Mouse (Mus musculus) embryonic facial prominence, embryonic 13.5 days (tissue): Measurements from ENCODE around the gene Nudt5. TPM values are rescaled to one million over a fixed set of nuclear protein-coding genes. Genes with fewer than 3 reads are reported as not detected.
"Not testable (repeated sequence)": the region's sequence is repeated elsewhere in the genome, so short reads cannot be mapped to it uniquely, and the experiment has no call there.

Experiments used
- ATAC-seq: fragments of 200-750 bp; cut with Nextera tagmentation; 2 replicates; pipeline ENCODE4 v1.8.0; 2017; ENCODE audit warnings: low read depth; ENCODE audit not compliant: insufficient number of reproducible peaks, insufficient read depth, low FRiP score, low TSS enrichment
- H3K27ac ChIP-seq: fragments of 300-500 bp; sonication (generic); 2 replicates; pipeline ENCODE4 v1.5.1; 2015; ENCODE audit warnings: moderate library complexity, mild to moderate bottlenecking, inconsistent platforms
- H3K27me3 ChIP-seq: fragments of 300-500 bp; sonication (generic); 2 replicates; pipeline ENCODE4 v1.6.1; 2015; ENCODE audit warnings: mild to moderate bottlenecking, inconsistent platforms
- H3K36me3 ChIP-seq: fragments of 300-500 bp; sonication (generic); 2 replicates; pipeline ENCODE4 v1.6.1; 2015; ENCODE audit warnings: mild to moderate bottlenecking, inconsistent platforms
- H3K4me1 ChIP-seq: fragments of 300-500 bp; sonication (generic); 2 replicates; pipeline ENCODE4 v1.6.1; 2015; ENCODE audit warnings: inconsistent platforms
- H3K4me2 ChIP-seq: fragments of 300-500 bp; sonication (generic); 2 replicates; pipeline ENCODE4 v1.6.1; 2015; ENCODE audit warnings: moderate library complexity, mild to moderate bottlenecking, inconsistent platforms
- H3K4me3 ChIP-seq: fragments of 300-500 bp; sonication (generic); 2 replicates; pipeline ENCODE4 v1.5.1; 2015; ENCODE audit warnings: mild to moderate bottlenecking, inconsistent platforms
- H3K9ac ChIP-seq: fragments of 300-500 bp; sonication (generic); 2 replicates; pipeline ENCODE4 v1.6.1; 2015; ENCODE audit warnings: mild to moderate bottlenecking, inconsistent platforms
- H3K9me3 ChIP-seq: fragments of 300-500 bp; sonication (generic); 2 replicates; pipeline ENCODE4 v1.6.1; 2016; ENCODE audit warnings: inconsistent platforms
- WGBS: fragments of 180-500 bp; shearing (Covaris S2); methylation state at CpG from one replicate; pipeline ENCODE4 v1.1.7; 2015; ENCODE audit warnings: mixed read lengths; 5-methylcytosine and 5-hydroxymethylcytosine counted together
- polyA plus RNA-seq: library from polyadenylated mRNA; unstranded; fragments of >200 nt; fragmentation: Nextera tagmentation; extraction: Ambion mirVana; gene quantifications from 2 replicates; pipeline ENCODE4 v1.2.1, GENCODE M21; 2015

The Nudt5 gene
- 78.0 and 83.0 TPM in 2 replicates for polyA plus RNA-seq

DNA sequence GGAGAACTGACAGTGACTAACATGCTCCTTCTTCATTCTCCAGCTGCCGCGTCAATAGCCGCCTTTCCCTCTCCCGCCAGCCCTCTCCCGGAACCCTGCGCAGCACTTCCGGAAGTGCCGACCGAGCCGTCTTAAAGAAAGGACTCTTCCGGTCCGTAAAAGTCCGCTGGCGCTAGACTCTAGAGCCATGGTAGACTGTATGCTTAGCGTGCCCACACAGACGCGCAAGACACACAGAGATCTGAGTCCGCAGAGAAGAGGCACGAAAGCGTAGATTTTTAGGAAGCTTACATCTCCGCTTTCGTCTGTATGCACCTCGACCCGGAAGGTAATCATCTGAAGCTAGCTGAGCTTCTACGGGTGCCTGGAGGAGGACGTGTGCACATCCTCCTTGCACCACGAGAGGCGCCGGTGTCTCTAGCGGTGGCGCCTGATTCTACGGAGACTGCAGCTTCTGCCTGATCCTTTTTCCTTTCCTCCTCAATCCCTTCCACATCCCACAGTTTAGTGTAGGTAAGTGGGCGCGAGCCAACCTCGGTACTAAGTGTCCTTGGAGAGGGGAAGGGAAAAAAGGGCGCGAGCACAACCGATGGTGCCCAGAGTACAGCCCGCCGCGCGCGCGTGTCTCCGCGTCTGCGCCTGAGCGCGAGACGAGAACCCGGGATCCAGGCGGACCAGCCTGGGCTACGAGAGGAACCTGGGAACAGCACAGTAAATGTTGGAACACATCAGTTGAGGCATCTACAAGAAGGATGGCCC is at the start of gene Nudt5, which contains the start of gene Cdc123:
Gene Nudt5 (plus strand): TSS at position 147 of the 759 bp plus-strand sequence.
Gene Cdc123 (minus strand): TSS at position 292 of the 759 bp plus-strand sequence.
- Histone ChIP-seq H3K27ac (peak within 1 kb of the TSS; percentile 96), H3K4me3 (peak within 1 kb of the TSS; percentile 60), H3K9ac (peak within 1 kb of the TSS; percentile 87), H3K36me3 (peaks cover 33% of the 10 kb centered on the region), H3K27me3 (no peaks in the 10 kb centered on the region), H3K4me2 (peak within 1 kb of the TSS; percentile 62), H3K9me3 (no peaks in the 10 kb centered on the region), H3K4me1 (peaks cover 16% of the 10 kb centered on the region)
- under 1% methylated on average over 53 of the region's 53 CpGs for WGBS
- peak; percentile 92 for ATAC-seq

DNA sequence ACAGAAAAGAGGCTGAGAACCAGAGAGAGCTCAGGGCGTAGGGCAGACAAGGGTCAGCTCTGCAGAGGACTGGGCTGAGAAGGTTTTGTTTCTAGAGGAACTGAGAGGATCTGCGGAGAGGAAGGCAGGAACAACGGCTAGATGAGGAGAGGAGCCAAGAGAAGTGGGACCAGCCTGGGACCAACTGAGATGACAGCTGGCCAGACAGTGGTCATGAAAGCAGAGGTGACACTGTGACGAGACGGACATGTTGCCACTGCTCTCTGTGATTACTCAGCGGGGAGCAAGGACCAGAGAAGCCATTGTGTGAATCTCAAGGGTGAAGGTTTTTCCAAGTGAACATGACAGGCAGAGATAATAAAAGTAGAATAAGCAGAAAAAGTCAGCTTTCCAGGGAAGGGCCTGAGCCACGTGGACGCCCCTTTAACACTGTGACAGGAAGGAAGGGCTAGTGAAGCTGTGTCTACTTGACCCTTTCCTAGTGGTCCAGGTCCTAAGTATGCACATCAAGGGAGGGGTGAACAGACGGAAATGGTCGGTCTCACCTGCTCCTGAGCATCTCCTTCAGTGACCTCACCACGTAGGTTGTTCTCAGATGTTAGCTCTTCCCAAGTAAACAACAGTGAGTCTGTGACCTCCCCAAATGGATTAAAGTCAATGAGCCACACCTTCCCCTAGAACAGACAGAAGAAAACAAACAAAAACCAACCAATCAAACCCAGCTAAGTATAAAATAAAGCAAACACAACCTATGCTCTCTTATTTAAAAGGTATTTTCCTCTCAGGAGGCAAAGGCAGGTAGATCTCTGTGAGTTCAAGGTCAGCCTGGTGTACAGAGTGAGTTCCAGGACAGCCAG is 46.8 kb upstream of the Nudt5 start:
- no peak for ATAC-seq
- Histone ChIP-seq H3K36me3 (peaks cover 87% of the 10 kb centered on the region), H3K4me2 (no peak overlapping the region)

DNA sequence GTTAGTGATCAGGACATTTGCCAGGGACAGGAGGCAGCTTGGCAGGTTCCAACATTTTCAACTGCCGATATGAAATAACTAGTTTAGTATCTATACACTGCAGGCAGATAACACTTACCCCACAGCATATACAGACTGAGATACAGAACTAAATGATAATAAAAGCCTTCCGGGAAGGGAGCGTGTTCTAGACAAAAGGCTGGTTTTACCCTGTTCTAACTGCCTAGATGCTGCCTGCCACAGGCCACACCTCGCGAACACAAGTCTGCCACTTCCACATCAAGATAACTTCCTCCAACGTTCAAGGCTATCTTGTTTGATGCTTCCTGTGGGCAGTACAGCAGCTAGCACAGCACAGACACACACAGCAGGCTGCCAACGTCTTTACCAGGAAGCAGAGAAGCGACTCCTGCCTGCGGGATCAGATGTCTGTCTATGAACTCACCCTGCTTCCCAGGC is 43.6 kb upstream of the Nudt5 start:
- no peak overlapping the region for H3K27ac ChIP-seq
- no peak overlapping the region for H3K4me2 ChIP-seq
- peaks cover 79% of the 10 kb centered on the region for H3K36me3 ChIP-seq
- 89% methylated on average over 9 of the region's 9 CpGs for WGBS
- H3K9ac ChIP-seq = no peak overlapping the region
- H3K4me1 ChIP-seq = no peaks in the 10 kb centered on the region
- no peak for ATAC-seq
- no peaks in the 10 kb centered on the region for H3K27me3 ChIP-seq
- H3K9me3 ChIP-seq = peaks cover 3% of the 10 kb centered on the region; the same call in 1 of the 2 replicates
- no peak overlapping the region for H3K4me3 ChIP-seq

More for the DNA sequence above, 46.8 kb upstream of the Nudt5 start:
- Histone ChIP-seq H3K4me1 (no peaks in the 10 kb centered on the region), H3K9ac (no peak overlapping the region), H3K27ac (no peak overlapping the region), H3K4me3 (no peak overlapping the region), H3K27me3 (no peaks in the 10 kb centered on the region), H3K9me3 (peaks cover 3% of the 10 kb centered on the region; the same call in 1 of the 2 replicates)
- 89% methylated on average over 11 of the region's 11 CpGs for WGBS

DNA sequence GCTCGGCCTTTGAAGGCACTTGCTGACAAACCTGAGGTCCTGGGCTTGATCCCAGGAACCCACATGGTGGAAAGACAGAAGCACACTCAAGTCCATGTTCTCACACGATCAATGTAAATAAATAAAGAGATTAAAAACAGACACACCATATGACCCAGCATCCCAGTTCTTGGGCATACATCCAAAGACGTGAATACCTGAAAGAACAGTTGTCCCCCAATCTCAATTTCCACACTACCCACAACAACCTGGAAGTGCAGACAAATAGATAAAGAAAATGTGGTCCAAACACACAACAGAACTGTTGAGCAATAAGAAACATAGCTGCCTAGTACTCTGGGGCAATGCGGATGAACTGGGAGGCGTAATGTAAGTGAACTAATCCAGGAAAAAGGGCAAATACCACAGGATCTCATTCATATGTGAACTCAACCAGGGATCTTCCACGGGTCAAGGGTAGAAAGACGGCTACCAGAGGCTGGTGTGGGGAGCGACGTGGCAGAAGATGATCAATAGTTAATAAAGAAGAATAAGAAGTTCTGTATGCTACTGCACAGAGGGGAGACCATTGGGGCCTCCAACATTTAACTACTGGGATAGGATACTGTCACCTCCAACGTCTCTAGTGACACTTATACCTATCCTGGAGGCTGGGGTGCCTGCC is 42.8 kb upstream of the Nudt5 start:
- H3K9ac ChIP-seq = no peak overlapping the region
- no peak overlapping the region for H3K27ac ChIP-seq
- H3K9me3 ChIP-seq = peaks cover 3% of the 10 kb centered on the region; the same call in 1 of the 2 replicates
- H3K4me3 ChIP-seq = no peak overlapping the region
- H3K36me3 ChIP-seq = peaks cover 70% of the 10 kb centered on the region
- no peaks in the 10 kb centered on the region for H3K27me3 ChIP-seq
- no peak for ATAC-seq
- 88% methylated on average over 10 of the region's 10 CpGs for WGBS
- no peaks in the 10 kb centered on the region for H3K4me1 ChIP-seq
- no peak overlapping the region for H3K4me2 ChIP-seq

DNA sequence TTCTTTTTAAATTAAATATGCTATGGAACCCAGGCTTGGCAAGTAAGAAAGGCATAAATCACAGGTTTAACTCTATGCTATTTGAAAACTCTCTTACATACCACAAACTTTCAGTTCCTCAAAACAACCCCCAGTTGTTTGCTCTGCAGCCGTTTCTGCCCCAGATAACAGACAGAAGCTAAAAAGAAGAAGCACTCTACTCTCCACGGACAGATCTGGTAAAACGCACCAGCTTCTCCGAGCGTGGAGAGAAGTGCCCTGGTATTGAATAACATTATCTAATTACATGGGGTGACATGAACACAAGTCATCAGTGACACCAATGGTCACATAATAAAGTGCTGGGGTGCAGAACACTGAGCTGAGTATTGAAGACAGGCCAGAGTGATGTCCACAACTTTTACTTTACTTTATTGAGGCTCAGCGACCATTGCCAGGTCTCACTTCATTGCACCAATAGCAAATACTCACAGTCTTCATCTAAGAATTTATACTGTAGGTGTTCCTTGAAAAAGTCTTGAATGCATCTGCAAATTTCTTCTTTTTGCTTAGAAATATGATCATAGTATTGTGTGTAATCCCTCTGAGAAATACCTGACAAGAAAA is 40.3 kb upstream of the Nudt5 start:
- Histone ChIP-seq H3K36me3 (peaks cover 71% of the 10 kb centered on the region), H3K9me3 (peaks cover 3% of the 10 kb centered on the region; the same call in 1 of the 2 replicates), H3K4me2 (no peak overlapping the region), H3K27ac (no peak overlapping the region), H3K4me1 (no peaks in the 10 kb centered on the region), H3K4me3 (no peak overlapping the region), H3K9ac (no peak overlapping the region), H3K27me3 (no peaks in the 10 kb centered on the region)
- 85% methylated on average over 6 of the region's 6 CpGs for WGBS
- no peak for ATAC-seq

DNA sequence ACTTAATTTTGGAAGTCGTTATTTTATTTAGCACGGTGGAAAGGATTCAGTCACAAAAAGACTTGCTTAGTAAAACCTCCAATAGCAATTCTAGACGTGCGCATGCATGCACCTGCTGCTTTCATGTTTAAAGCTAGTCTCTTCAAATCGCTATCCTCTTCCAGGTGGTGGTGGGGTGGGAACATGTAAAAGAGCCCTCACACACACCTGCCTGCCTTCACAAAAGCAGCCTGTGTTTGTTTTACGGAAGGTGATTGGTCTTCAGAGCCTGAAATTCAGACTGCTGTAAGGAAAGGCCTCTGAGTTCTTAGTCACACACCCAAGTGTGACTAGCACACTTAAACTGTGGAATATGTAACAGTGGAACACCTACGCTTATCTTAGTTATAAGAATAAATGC is 39.6 kb upstream of the Nudt5 start:
- WGBS = 90% methylated on average over 7 of the region's 7 CpGs
- ATAC-seq = no peak
- Histone ChIP-seq H3K4me2 (no peak overlapping the region), H3K4me1 (no peaks in the 10 kb centered on the region), H3K27ac (no peak overlapping the region), H3K36me3 (peaks cover 73% of the 10 kb centered on the region), H3K9me3 (no peaks in the 10 kb centered on the region), H3K4me3 (no peak overlapping the region), H3K9ac (no peak overlapping the region), H3K27me3 (no peaks in the 10 kb centered on the region)

DNA sequence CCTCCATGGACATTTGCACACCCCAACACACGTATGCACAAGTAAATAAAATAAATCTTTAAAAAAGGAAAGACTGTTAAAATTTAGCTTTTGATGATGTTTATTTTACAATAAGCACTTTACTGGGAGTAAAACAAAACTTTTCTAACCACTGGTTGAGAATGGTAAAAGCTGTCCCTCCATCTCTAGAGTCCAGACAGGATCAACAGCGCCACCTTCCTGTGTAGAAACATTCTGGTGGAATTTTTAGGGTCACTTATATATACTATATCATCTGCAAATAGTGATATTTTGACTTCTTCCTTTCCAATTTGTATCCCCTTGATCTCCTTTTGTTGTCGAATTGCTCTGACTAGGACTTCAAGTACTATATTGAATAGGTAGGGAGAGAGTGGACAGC is 38.6 kb upstream of the Nudt5 start:
- 79% methylated on average over 3 of the region's 3 CpGs for WGBS
- H3K36me3 ChIP-seq = peaks cover 72% of the 10 kb centered on the region
- not testable (repeated sequence) for ATAC-seq, H3K4me2 ChIP-seq, H3K4me3 ChIP-seq, H3K9me3 ChIP-seq, H3K27me3 ChIP-seq, H3K9ac ChIP-seq, H3K27ac ChIP-seq, H3K4me1 ChIP-seq

DNA sequence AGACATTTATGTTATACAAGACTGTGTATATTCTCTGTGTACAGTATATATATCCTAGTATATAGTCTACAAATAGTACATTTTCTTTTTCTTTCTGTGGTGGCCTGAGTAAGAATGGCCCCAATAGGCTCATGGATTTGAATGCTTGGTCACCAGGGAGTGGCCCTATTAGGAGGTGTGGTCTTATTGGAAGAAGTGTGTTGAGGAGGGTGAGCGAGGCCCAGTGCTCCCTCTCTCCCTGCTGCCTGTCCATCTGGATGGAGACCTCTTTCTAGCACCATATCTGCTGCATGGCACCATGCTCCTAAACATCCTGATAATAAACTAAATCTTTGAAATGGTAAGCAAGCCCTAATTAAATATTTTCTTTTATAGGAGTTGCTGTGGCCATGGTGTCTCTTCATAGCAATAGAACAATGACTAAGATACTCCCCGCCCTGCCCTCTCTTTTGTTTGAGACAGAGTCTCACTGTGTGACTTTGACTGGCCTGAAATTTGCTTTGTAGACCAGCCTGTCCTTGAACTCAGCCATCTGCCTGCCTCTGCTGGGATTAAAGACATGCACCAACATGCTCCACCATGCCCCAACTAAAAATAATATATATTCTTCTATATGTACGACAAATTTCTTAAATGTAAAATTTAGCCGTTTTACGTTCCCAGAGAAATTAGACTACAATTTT is 34.6 kb upstream of the Nudt5 start:
- Histone ChIP-seq H3K27me3 (no peaks in the 10 kb centered on the region), H3K36me3 (peaks cover 68% of the 10 kb centered on the region), H3K9me3 (no peaks in the 10 kb centered on the region), H3K4me1 (no peaks in the 10 kb centered on the region), H3K9ac (no peak overlapping the region), H3K27ac (no peak overlapping the region), H3K4me3 (no peak overlapping the region), H3K4me2 (no peak overlapping the region)
- ATAC-seq = no peak
- WGBS = 93% methylated on average over 5 of the region's 5 CpGs

DNA sequence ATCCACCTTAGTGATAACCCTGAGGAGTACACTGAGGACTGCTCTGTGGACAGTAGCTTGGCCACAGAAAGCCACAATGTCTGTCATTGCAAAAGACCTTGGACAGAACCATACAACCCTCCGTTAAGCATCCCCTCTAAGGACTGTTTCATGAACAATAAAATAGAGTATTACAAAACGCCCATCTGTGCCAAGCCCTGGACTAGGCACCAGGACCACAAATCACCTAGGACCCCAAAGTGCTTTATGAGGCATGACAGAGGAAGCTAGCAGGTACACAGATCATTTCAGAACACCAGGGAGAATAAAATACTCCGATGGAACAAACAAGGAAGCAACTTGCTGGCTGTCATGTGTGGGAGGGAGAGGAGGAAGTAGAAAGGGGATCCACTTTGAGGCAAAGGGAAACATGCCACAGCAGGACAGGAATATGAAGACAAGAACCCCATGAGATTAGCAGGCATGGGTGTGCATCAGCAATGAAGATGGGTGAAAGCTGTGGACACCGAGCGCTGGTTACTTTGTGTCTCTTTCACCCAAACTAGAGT is 33.5 kb upstream of the Nudt5 start:
- peaks cover 67% of the 10 kb centered on the region for H3K36me3 ChIP-seq
- no peaks in the 10 kb centered on the region for H3K9me3 ChIP-seq
- H3K27me3 ChIP-seq = no peaks in the 10 kb centered on the region
- H3K4me2 ChIP-seq = no peak overlapping the region
- no peak overlapping the region for H3K27ac ChIP-seq
- 93% methylated on average over 5 of the region's 5 CpGs for WGBS
- no peak overlapping the region for H3K9ac ChIP-seq
- no peak overlapping the region for H3K4me3 ChIP-seq
- ATAC-seq = no peak
- H3K4me1 ChIP-seq = no peaks in the 10 kb centered on the region

DNA sequence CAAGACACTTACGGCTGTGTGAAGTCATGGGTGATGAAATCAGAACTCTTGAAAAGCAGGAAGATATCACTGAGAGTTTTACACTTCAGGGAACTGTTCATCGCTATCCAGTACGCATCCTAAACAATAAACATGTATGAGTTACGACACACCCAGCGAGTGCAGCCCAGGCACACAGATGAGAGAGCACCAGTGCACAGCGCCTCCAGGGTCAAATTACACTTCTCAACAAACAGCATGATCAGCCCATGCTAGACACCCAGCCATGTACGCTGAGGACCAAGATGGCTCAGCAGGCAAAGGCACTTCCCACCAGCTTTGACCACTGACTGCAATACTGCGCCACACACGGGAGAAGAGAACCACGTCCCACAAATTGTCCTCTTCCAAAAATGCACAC is 23.6 kb upstream of the Nudt5 start:
- no peaks in the 10 kb centered on the region for H3K4me1 ChIP-seq
- H3K27me3 ChIP-seq = no peaks in the 10 kb centered on the region
- H3K27ac ChIP-seq = no peak overlapping the region
- 86% methylated on average over 10 of the region's 10 CpGs for WGBS
- no peaks in the 10 kb centered on the region for H3K9me3 ChIP-seq
- no peak overlapping the region for H3K4me3 ChIP-seq
- no peak for ATAC-seq
- H3K4me2 ChIP-seq = no peak overlapping the region
- no peak overlapping the region for H3K9ac ChIP-seq
- H3K36me3 ChIP-seq = peaks cover 65% of the 10 kb centered on the region
